Mouse (Mus musculus) kidney, embryonic 14.5 days (tissue): ENCODE measurements around the gene F11. TPM values are rescaled to one million over a fixed set of nuclear protein-coding genes. Genes with fewer than 3 reads are reported as not detected.

Experiments used
- ATAC-seq: fragments of 200-750 bp; cut with Nextera tagmentation; 2 replicates; pipeline ENCODE4 v1.8.0; 2017; ENCODE audit warnings: moderate number of reproducible peaks, mild to moderate bottlenecking, moderate TSS enrichment, moderate library complexity; ENCODE audit not compliant: low FRiP score, low TSS enrichment
- H3K27ac ChIP-seq: fragments of 300-500 bp; sonication (generic); 2 replicates; pipeline ENCODE4 v1.5.1; 2014; ENCODE audit warnings: low read depth, mild to moderate bottlenecking, low read length, moderate library complexity, mixed read lengths
- H3K27me3 ChIP-seq: fragments of 300-500 bp; sonication (generic); 2 replicates; pipeline ENCODE4 v1.6.1; 2014; ENCODE audit warnings: mild to moderate bottlenecking, low read length; ENCODE audit not compliant: control insufficient read depth, insufficient read depth
- H3K36me3 ChIP-seq: fragments of 300-500 bp; sonication (generic); 2 replicates; pipeline ENCODE4 v1.6.1; 2014; ENCODE audit warnings: low read length, mixed read lengths; ENCODE audit not compliant: control insufficient read depth, insufficient read depth
- H3K4me1 ChIP-seq: fragments of 300-500 bp; sonication (generic); 2 replicates; pipeline ENCODE4 v1.6.1; 2014; ENCODE audit warnings: low read length, mixed read lengths; ENCODE audit not compliant: control insufficient read depth, insufficient read depth
- H3K4me2 ChIP-seq: fragments of 300-500 bp; sonication (generic); replicated peaks from 2 replicates; pipeline ENCODE4 v1.6.1; 2014; ENCODE audit warnings: low read depth, mild to moderate bottlenecking, low read length
- H3K4me3 ChIP-seq: fragments of 300-500 bp; sonication (generic); 2 replicates; pipeline ENCODE4 v1.5.1; 2014; ENCODE audit warnings: mild to moderate bottlenecking, low read length
- H3K9ac ChIP-seq: fragments of 300-500 bp; sonication (generic); 2 replicates; pipeline ENCODE4 v1.6.1; 2014; ENCODE audit warnings: low read depth, mild to moderate bottlenecking, low read length, moderate library complexity
- H3K9me3 ChIP-seq: fragments of 300-500 bp; sonication (generic); 2 replicates; pipeline ENCODE4 v1.6.1; 2016; ENCODE audit warnings: low read length; ENCODE audit not compliant: control insufficient read depth
- WGBS: fragments of 180-500 bp; shearing (Covaris S2); extraction: QIAGEN DNeasy Blood & Tissue Kit; methylation state at CpG from one replicate; pipeline ENCODE4 v1.1.7; 2014; 5-methylcytosine and 5-hydroxymethylcytosine counted together
- polyA plus RNA-seq: library from polyadenylated mRNA; unstranded; fragments of >200 nt; fragmentation: Nextera tagmentation; extraction: Ambion mirVana; gene quantifications from 2 replicates; pipeline ENCODE4 v1.2.1, GENCODE M21; 2014

F11 gene
- polyA plus RNA-seq, 1 experiment from 2014 or later, result not detected

- no peak for ATAC-seq
- Histone ChIP-seq H3K9me3 (no peaks in the 10 kb centered on the region), H3K4me1 (no peaks in the 10 kb centered on the region), H3K36me3 (no peaks in the 10 kb centered on the region), H3K27me3 (no peaks in the 10 kb centered on the region), H3K4me2 (no peak overlapping the region), H3K9ac (no peak overlapping the region), H3K4me3 (no peak overlapping the region), H3K27ac (no peak overlapping the region)
- 72% methylated on average over 8 of the region's 8 CpGs for WGBS
These were observed 3.4 kb downstream of the F11 start for GRCm38 (mm10) chr8:45258421-45258820.

GRCm38 (mm10) chr8:45255040-45255439 lies 6.8 kb downstream of the F11 start:
- WGBS, result 54% methylated on average over 12 of the region's 12 CpGs
- H3K27me3 ChIP-seq, result no peaks in the 10 kb centered on the region
- no peak for ATAC-seq

GRCm38 (mm10) chr8:45254194-45254842 lies 7.5 kb downstream of the F11 start:
- ATAC-seq, result no peak
- Histone ChIP-seq H3K4me3 (no peak overlapping the region), H3K4me1 (no peaks in the 10 kb centered on the region), H3K9ac (no peak overlapping the region), H3K36me3 (no peaks in the 10 kb centered on the region), H3K9me3 (no peaks in the 10 kb centered on the region), H3K27me3 (no peaks in the 10 kb centered on the region), H3K4me2 (no peak overlapping the region), H3K27ac (no peak overlapping the region)
- 80% methylated on average over 8 of the region's 8 CpGs for WGBS

More at GRCm38 (mm10) chr8:45255040-45255439, 6.8 kb downstream of the F11 start:
- H3K4me1 ChIP-seq, result no peaks in the 10 kb centered on the region
- no peak overlapping the region for H3K4me2 ChIP-seq
- no peak overlapping the region for H3K27ac ChIP-seq
- no peak overlapping the region for H3K9ac ChIP-seq
- H3K36me3 ChIP-seq, result no peaks in the 10 kb centered on the region
- no peaks in the 10 kb centered on the region for H3K9me3 ChIP-seq
- no peak overlapping the region for H3K4me3 ChIP-seq

GRCm38 (mm10) chr8:45253586-45253985 lies 8.2 kb downstream of the F11 start:
- Histone ChIP-seq H3K4me2 (no peak overlapping the region), H3K36me3 (no peaks in the 10 kb centered on the region), H3K4me3 (no peak overlapping the region), H3K27ac (no peak overlapping the region), H3K9me3 (no peaks in the 10 kb centered on the region), H3K4me1 (no peaks in the 10 kb centered on the region), H3K27me3 (no peaks in the 10 kb centered on the region), H3K9ac (no peak overlapping the region)
- no peak for ATAC-seq
- 87% methylated on average over 1 of the region's 1 CpGs for WGBS

- 42% methylated on average over 2 of the region's 2 CpGs for WGBS
- Histone ChIP-seq H3K27ac (no peak overlapping the region), H3K9me3 (no peaks in the 10 kb centered on the region), H3K4me1 (no peaks in the 10 kb centered on the region), H3K27me3 (no peaks in the 10 kb centered on the region), H3K4me2 (no peak overlapping the region), H3K4me3 (no peak overlapping the region), H3K36me3 (no peaks in the 10 kb centered on the region), H3K9ac (no peak overlapping the region)
- ATAC-seq, result no peak
These were observed 8.7 kb downstream of the F11 start for GRCm38 (mm10) chr8:45253111-45253510.

GRCm38 (mm10) chr8:45246307-45246706 lies 15.5 kb downstream of the F11 start:
- WGBS, result 50% methylated on average over 7 of the region's 7 CpGs
- Histone ChIP-seq H3K9me3 (no peaks in the 10 kb centered on the region), H3K9ac (no peak overlapping the region), H3K27ac (no peak overlapping the region), H3K27me3 (no peaks in the 10 kb centered on the region), H3K4me2 (no peak overlapping the region), H3K4me3 (no peak overlapping the region), H3K4me1 (no peaks in the 10 kb centered on the region), H3K36me3 (no peaks in the 10 kb centered on the region)
- no peak for ATAC-seq

- Histone ChIP-seq H3K27me3 (no peaks in the 10 kb centered on the region), H3K4me2 (no peak overlapping the region), H3K27ac (no peak overlapping the region), H3K9ac (no peak overlapping the region), H3K4me3 (no peak overlapping the region), H3K9me3 (no peaks in the 10 kb centered on the region), H3K4me1 (no peaks in the 10 kb centered on the region), H3K36me3 (no peaks in the 10 kb centered on the region)
- ATAC-seq, result no peak
- WGBS, result 86% methylated on average over 8 of the region's 8 CpGs
These were observed 22.5 kb downstream of the F11 start for GRCm38 (mm10) chr8:45239363-45239762.

GRCm38 (mm10) chr8:45238282-45238681 lies 23.5 kb downstream of the F11 start:
- H3K9me3 ChIP-seq, result no peaks in the 10 kb centered on the region
- WGBS, result 22% methylated on average over 3 of the region's 3 CpGs
- no peak overlapping the region for H3K27ac ChIP-seq
- H3K4me2 ChIP-seq, result no peak overlapping the region
- H3K4me1 ChIP-seq, result no peaks in the 10 kb centered on the region
- H3K9ac ChIP-seq, result no peak overlapping the region
- no peaks in the 10 kb centered on the region for H3K36me3 ChIP-seq
- H3K4me3 ChIP-seq, result no peak overlapping the region
- no peaks in the 10 kb centered on the region for H3K27me3 ChIP-seq
- ATAC-seq, result peak; percentile 38; the same call in 1 of the 2 replicates

- H3K9ac ChIP-seq, result no peak overlapping the region
These were observed 25.5 kb downstream of the F11 start for GRCm38 (mm10) chr8:45236164-45236912.

More at GRCm38 (mm10) chr8:45236164-45236912, 25.5 kb downstream of the F11 start:
- Histone ChIP-seq H3K4me2 (peak overlapping the region; percentile 26; the same call in 1 of the 2 replicates), H3K27ac (no peak overlapping the region), H3K36me3 (no peaks in the 10 kb centered on the region), H3K4me3 (no peak overlapping the region), H3K27me3 (no peaks in the 10 kb centered on the region), H3K4me1 (no peaks in the 10 kb centered on the region), H3K9me3 (no peaks in the 10 kb centered on the region)
- peak; percentile 82 for ATAC-seq
- 18% methylated on average over 14 of the region's 14 CpGs for WGBS
